Mouse (Mus musculus) erythroblast, adult 5-6 weeks (primary cell): ENCODE data around the gene Paics. TPM values are rescaled to one million over a fixed set of nuclear protein-coding genes. Genes with fewer than 3 reads are reported as not detected.
"Not testable (repeated sequence)": the region's sequence is repeated elsewhere in the genome, so short reads cannot be mapped to it uniquely, and the experiment has no call there.

Experiments
- ATAC-seq: replicated peaks from 2 replicates; pipeline ENCODE4 v1.8.0; 2016; ENCODE audit warnings: moderate number of reproducible peaks, mild to moderate bottlenecking, moderate TSS enrichment, inconsistent platforms; ENCODE audit not compliant: poor library complexity, low FRiP score, severe bottlenecking
- total RNA-seq, 2 experiments: library from RNA; stranded (forward) in 1 of 2; stranded (reverse) in 1 of 2; fragments of 150-400 nt in 1 of 2; fragments of 200-764, 138-1000 nt in 1 of 2; gene quantifications; 2 replicates each; pipeline versions ENCODE4 v1.2.3 to v1.2.4; 2015 to 2017; ENCODE audit warnings: low replicate concordance in 2 of 2

Gene Paics
- total RNA-seq (2015; ENCODE audit: low replicate concordance) (72.1 and 74.2 TPM in 2 replicates), total RNA-seq (2017; ENCODE audit: low replicate concordance) (55.9 and 80.4 TPM in 2 replicates)

DNA sequence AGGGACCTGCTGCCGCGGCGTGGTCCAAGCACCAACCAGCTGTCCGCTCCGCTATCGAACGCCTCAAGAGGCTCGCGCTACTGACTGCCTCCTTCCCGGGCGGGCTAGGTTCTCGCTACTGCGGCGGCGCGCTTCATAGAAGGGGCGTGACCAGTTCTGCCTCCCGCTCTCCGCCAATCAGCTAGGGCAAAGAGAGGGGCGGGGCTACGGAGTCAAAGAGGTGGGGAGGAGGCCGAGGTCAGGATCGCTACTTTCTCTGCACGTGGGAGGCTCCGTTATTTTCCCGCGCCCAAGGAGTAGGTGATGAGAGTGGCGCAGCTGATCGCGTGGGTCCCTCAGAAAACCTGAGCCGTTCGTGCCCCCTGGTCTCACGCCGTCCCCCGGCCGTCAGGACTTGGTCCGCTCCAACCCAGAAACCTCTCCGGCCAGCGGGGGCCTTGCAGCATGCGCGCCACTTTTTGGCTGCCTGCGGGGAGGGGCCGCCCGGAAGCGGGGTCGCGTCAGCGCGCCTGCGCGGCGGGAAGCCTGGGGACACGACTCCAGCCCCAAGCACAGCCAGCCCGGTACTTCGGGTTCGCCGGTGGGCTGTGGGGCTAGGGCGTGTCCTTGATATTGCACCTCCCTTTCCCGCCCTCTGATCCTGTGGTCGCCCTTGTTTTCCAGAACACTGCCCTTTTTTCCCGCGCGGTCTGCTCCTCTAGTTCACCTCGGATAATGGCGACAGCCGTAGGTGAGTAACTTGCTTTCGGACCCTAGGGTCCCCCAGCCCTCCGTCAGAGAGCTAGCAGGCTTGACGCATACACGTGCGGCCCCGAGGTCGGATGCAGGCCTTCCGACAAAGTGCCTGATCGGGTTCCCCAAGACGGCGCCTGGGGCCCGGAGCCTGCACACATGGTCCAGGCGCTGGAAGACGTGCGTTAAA is at the start of gene Paics, which contains the start of gene Ppat:
Paics (plus strand) TSS at position 202 of the 922 bp plus-strand sequence.
Ppat (minus strand) TSS at position 473 of the 922 bp plus-strand sequence.
- ATAC-seq = peak; percentile 93

DNA sequence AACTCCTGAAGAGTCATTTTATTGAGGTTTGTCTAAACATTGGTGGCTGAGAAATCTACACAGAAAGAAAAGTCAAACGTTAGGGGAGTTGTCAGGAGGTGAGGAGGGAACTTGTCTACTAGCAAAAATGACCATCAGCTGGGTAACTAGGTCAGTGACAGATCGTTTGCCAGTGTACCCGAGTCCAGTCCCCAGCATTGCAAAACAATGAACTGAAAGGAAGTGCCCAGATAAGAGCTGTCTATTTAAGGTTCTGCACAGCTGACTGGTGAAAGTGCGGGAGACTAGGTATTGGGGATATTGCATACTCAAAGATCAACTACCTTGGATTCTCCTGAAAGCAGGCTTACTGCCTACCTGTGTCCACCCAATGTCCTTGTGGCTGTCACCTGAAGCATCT is 49.0 kb upstream of the Paics start:
- ATAC-seq = no peak

DNA sequence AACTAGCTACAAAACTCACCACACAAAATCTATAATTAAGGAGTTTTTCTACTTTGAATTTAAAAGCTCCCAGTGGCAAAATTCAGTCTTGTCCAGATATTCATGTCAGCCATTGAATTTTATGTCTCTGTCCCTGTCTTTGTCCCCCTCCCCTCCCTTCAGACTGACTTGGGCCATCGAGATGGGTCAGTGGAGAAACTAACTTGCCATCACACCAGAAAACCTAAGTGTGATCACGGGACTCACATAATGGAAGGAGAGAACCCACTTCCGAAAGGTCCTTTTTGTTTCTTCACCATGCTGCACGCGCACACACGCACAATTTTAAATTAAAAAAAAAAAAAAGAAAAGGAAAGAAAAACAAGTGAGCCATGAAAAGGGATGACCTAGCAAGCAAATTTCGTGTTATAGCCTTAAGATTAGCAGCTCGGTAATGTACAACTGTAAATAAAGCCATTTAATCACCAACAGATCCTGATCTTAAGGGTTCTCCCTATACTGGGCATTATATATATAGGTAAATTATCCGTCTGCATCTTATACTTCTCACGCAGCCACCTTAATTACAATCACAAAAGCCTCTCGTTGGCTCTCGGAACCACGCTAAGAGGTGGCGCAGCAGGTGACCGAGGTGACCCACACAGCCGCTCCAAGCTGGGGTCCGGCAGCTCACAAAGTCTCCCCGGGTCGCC is 46.2 kb upstream of the Paics start:
- peak; percentile 52 for ATAC-seq

GRCm38 (mm10) chr5:76905405-76906154 is 45.5 kb upstream of the Paics start, which contains the start of gene Aasdh:
Aasdh (minus strand) TSS chr5:76905514.
- ATAC-seq = peak; percentile 98

DNA sequence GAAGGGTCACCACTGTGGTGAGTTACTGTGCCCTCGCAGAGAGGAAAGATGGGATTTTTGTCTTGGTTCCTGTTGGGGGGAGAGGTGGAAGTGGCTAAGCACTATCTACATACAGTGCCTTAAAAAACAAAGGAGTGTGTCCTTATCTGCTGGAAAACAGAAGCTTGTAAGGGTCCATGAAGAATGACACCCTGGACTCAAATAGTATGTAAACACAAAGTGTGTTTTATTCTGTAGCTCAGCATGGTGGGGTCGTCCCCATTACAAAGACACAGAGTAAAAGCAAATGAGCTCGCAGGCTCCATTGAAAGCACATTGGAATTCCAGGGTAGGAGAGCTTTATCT is 45.0 kb upstream of the Paics start:
- no peak for ATAC-seq

DNA sequence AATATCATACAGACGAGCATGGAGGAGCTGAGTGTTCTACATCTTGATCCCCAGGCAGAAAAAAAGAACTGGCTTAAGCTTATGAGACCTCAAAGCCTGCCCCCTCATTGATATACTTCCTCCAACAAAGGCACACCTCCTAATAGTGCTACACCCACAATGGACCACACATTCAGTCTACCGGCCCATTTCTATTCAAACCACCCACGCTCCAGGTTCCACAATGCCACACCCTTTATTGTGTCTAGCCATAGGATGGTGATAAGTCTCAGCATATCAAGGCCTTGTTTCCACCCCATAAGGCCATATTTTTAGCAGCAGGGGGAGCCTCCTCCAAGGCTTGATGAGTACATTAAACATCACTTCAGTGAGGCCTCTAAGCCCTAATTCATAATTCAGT is 40.3 kb upstream of the Paics start:
- no peak for ATAC-seq

GRCm38 (mm10) chr5:76912522-76912921 is 38.6 kb upstream of the Paics start:
- not testable (repeated sequence) for ATAC-seq

GRCm38 (mm10) chr5:76922833-76923232 is 28.3 kb upstream of the Paics start:
- ATAC-seq = no peak

DNA sequence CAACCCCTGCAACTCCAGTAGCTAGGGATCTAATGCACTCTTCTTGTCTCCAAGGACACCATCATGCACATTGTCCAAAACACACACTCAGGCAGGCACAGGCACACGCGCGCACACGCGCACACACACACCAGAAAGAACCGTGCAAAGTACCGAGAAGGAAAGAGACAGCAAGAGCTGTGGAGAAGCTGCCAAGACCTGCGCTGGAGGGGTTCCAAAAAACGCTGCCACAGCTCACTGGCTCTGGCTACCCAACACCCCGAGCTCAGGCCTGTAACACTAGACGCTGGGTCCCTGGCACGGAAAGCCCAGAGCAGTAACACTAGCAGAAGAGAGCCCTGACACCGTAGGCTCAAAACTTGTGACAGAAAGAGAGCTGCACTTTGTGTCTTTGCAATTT is 27.7 kb upstream of the Paics start:
- ATAC-seq = no peak

DNA sequence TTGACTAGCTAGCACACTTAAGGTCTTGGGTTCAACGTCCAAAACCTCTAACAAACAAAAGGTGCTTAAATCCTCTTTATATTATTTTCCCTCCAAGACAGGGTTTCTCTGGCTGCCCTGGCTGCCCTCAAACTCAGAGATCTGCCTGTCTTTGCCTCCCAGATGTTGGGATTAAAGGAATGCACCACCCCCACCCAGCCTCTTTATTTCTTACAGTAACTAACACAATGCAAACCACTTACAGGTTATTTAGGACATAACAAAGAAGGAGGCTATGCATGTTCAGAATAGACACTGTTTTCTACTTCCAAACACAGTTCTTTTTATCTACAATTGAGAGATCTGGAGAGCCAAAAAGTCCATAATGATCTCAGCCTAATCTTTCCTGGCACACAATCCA is 26.8 kb upstream of the Paics start:
- ATAC-seq = no peak

GRCm38 (mm10) chr5:76928124-76928832 is 22.8 kb upstream of the Paics start:
- no peak for ATAC-seq

GRCm38 (mm10) chr5:76929180-76929877 is 21.8 kb upstream of the Paics start:
- no peak for ATAC-seq

DNA sequence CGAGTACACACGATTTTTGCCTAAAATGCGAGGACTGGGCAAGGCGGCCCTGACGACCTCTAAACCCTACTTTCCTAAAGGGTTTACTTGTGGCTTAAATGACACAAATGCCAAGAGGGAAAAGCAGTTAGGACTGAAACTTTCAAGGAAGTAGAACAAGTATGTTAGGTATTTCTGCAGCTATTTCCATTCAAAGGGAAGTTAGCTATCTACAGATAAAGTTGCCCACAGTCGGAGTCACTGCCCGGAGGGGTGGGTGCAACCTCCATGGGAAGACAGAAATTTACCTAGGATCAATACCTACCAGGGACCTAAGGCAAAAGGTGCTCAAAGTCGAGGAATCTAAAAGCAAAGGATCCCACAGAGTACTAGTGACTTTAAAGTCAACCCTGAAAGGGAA is 11.4 kb upstream of the Paics start:
- ATAC-seq = no peak

DNA sequence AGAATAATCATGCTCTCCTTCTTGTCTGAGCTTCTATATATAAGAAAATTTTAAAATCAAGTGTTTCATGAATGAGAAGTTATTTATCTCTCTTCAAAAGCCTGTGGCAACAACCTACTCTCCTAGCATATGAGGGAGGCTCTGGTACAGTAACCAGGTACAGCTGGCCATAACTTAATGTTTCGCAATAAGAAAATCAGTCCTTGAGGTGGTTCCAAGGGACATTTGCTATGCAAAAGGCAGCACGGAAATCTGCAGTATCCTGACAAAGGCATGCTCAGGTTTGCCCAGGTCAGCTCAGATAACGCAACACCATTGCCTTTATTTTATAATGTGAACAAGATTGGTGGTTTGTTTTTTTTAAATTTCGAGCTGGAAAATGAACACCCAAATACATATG is 9.1 kb upstream of the Paics start:
- no peak for ATAC-seq

- no peak for ATAC-seq
These were observed 8.6 kb upstream of the Paics start for GRCm38 (mm10) chr5:76942505-76942904.

DNA sequence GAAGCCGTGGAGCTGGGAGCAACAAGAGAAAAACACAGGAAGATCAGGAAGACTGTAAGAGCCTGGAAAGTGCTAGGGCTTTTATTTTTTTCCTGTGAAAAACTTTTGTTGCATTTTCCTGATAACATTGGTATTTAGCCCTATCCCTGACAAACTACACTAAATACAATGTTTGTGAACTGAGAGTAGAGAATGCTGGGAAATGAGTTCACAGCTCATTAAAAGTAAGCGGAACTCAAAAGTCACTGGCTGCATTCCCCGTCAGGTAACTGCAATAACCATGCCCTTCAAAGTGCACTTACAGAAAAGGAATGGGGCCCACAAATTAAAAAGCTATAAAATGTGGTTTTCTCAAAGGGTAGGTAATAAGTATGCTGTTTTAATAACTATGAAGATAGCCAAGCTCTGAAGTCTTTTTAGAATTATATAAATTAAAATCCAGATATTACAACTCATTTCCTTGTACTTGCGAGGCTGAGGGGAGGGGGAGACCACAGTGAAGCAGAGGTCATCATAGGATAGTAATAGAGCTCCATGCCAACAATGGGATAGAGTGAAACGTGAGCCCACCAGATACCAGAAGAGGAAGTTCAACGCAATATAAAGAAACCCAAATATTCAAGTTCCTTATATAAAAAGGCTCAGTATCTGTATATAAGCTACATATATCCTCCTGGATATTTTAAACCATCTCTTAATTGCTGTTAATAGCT is 6.0 kb upstream of the Paics start:
- no peak for ATAC-seq

GRCm38 (mm10) chr5:76945678-76946033 is 5.5 kb upstream of the Paics start:
- no peak for ATAC-seq

- ATAC-seq = no peak
These were observed 4.0 kb upstream of the Paics start for GRCm38 (mm10) chr5:76947142-76947541.
